Mouse (Mus musculus) heart, embryonic 15.5 days (tissue): ENCODE data around the gene Ttyh3. TPM values are rescaled to one million over a fixed set of nuclear protein-coding genes. Genes with fewer than 3 reads are reported as not detected.

Experiments
- ATAC-seq: fragments of 200-750 bp; cut with Nextera tagmentation; replicated peaks from 2 replicates; pipeline ENCODE4 v1.8.0; 2017; ENCODE audit warnings: low read depth, moderate TSS enrichment; ENCODE audit not compliant: insufficient number of reproducible peaks, insufficient read depth, low FRiP score
- H3K27ac ChIP-seq: fragments of 300-500 bp; sonication (generic); 2 replicates; pipeline ENCODE4 v1.5.1; 2015; ENCODE audit warnings: mild to moderate bottlenecking, inconsistent platforms
- H3K27me3 ChIP-seq: fragments of 300-500 bp; sonication (generic); 2 replicates; pipeline ENCODE4 v1.6.1; 2015; ENCODE audit warnings: inconsistent platforms
- H3K36me3 ChIP-seq: fragments of 300-500 bp; sonication (generic); 2 replicates; pipeline ENCODE4 v1.6.1; 2015; ENCODE audit warnings: mild to moderate bottlenecking, inconsistent platforms
- H3K4me1 ChIP-seq: fragments of 300-500 bp; sonication (generic); replicated peaks from 2 replicates; pipeline ENCODE4 v1.6.1; 2015; ENCODE audit warnings: inconsistent platforms
- H3K4me2 ChIP-seq: fragments of 300-500 bp; sonication (generic); 2 replicates; pipeline ENCODE4 v1.6.1; 2015; ENCODE audit warnings: inconsistent platforms, mild to moderate bottlenecking, moderate library complexity
- H3K4me3 ChIP-seq: fragments of 300-500 bp; sonication (generic); 2 replicates; pipeline ENCODE4 v1.5.1; 2015; ENCODE audit warnings: mild to moderate bottlenecking, inconsistent platforms
- H3K9ac ChIP-seq: fragments of 300-500 bp; sonication (generic); 2 replicates; pipeline ENCODE4 v1.6.1; 2015; ENCODE audit warnings: mild to moderate bottlenecking, inconsistent platforms
- H3K9me3 ChIP-seq: fragments of 300-500 bp; sonication (generic); replicated peaks from 2 replicates; pipeline ENCODE4 v1.6.1; 2016; ENCODE audit warnings: inconsistent platforms
- WGBS: fragments of 180-500 bp; shearing (Covaris S2); methylation state at CpG from one replicate; pipeline ENCODE4 v1.1.7; 2015; ENCODE audit warnings: mixed read lengths; 5-methylcytosine and 5-hydroxymethylcytosine counted together
- polyA plus RNA-seq: library from polyadenylated mRNA; unstranded; fragments of >200 nt; fragmentation: Nextera tagmentation; extraction: Ambion mirVana; gene quantifications from 2 replicates; pipeline ENCODE4 v1.2.1, GENCODE M21; 2015

Ttyh3 gene
- polyA plus RNA-seq, 1 experiment from 2014 or later = 20.3 TPM

DNA sequence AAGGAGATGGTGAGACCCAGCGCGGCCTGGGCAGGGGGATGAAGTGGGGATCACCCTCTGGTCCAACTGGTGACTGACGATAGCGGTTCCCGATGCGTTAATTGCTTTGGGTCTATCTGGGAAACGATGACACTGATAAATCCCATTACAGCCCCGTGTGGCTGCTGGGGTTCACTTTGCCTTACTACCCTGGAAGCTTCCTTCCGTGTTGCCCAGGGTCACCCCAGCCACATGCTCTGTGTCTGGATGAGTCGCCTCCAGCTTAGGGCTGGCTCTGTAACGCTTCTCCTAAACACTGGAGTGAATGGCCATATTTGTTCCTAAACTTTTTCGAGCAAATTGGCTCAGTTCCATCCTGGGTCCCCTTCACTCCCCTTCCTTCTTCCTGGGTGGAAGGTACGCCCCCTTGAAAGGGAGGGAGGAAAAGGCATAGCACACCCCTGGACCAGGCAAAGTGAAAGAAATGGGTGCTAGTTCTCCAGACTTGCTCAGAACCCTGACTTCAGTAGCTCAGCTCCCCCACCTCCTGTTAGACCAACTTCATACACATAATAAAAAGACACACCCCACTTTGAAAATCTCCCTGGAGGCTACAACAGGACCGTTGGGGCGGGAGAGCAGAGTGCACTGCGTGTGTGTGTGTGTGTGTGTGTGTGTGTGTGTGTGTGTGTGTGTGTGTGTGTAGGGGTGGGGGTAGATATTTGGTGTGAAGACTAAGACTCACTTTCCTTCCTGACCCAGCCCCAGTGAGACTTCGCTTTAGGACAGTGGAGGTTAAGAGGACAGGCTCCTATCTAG, 40.8 kb downstream of the Ttyh3 start:
- ATAC-seq = no peak
- H3K9ac ChIP-seq = peak overlapping the region; percentile 53
- H3K4me2 ChIP-seq = peak overlapping the region; percentile 87
- peaks cover 65% of the 10 kb centered on the region for H3K4me1 ChIP-seq
- peak overlapping the region; percentile 54 for H3K4me3 ChIP-seq
- 3% methylated on average over 17 of the region's 17 CpGs for WGBS
- peaks cover 66% of the 10 kb centered on the region for H3K27me3 ChIP-seq
- 0 out of 2 replicates have a peak, but pooled peaks cover 6% of the 10 kb centered on the region for H3K36me3 ChIP-seq
- H3K27ac ChIP-seq = peak overlapping the region; percentile 86
- no peaks in the 10 kb centered on the region for H3K9me3 ChIP-seq

DNA sequence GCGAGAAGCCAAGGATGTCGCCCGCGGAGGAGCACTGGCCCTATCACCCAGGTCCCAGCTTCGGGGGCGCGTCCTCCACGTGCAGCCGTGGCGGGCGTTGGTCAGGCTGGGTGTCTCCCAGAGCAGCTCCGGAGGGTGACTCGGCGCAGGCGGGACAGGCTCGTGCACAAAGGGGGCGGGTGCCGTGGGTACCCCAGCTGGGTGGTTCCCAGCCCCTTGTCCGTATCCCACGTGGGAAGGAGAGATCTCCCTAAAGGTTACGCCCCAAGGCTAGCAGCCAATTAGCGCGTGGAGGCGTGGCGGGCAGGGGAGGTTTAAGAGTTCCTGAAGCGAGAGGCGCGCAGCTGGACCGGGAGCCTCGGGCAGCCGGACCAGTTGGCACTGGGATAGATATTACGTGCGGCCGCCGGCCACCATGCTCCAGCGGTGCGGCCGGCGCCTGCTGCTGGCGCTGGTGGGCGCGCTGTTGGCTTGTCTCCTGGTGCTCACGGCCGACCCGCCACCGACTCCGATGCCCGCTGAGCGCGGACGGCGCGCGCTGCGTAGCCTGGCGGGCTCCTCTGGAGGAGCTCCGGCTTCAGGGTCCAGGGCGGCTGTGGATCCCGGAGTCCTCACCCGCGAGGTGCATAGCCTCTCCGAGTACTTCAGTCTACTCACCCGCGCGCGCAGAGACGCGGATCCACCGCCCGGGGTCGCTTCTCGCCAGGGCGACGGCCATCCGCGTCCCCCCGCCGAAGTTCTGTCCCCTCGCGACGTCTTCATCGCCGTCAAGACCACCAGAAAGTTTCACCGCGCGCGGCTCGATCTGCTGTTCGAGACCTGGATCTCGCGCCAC, 41.6 kb downstream of the Ttyh3 start, which contains the start of gene Lfng:
Gene Lfng (plus strand): TSS at position 320 of the 835 bp plus-strand sequence.
- Histone ChIP-seq H3K9me3 (no peaks in the 10 kb centered on the region), H3K27me3 (peaks cover 64% of the 10 kb centered on the region), H3K4me2 (peak within 1 kb of the TSS; percentile 87), H3K27ac (peak within 1 kb of the TSS; percentile 86), H3K4me1 (peaks cover 63% of the 10 kb centered on the region), H3K36me3 (no peaks in the 10 kb centered on the region), H3K9ac (peak within 1 kb of the TSS; percentile 53), H3K4me3 (peak within 1 kb of the TSS; percentile 54)
- ATAC-seq = peak; percentile 65
- WGBS = under 1% methylated on average over 91 of the region's 91 CpGs

DNA sequence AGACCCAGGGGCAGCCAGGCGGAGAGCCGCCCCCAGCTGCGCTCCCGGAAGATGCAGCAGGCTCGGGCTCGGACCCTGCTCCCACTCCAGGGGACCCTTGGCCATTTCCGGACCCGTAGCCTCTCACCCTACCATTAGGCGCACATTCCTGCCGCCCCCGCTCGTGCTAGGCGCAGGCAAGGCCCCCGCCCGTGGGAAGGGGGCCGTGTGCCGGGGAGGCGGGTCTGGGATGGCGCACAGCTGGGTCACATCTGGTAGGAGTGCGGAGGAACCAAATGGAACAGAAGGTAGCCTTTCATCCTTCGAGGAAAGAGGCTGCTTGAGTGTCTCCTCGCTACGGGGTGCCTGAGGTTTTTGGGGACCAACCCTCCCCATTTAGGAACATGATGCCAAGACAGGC, 42.4 kb downstream of the Ttyh3 start:
- Histone ChIP-seq H3K36me3 (no peaks in the 10 kb centered on the region), H3K9ac (no peak overlapping the region), H3K4me2 (peak overlapping the region; percentile 87), H3K4me1 (peaks cover 55% of the 10 kb centered on the region), H3K9me3 (no peaks in the 10 kb centered on the region), H3K27ac (no peak overlapping the region), H3K4me3 (peak overlapping the region; percentile 54), H3K27me3 (peaks cover 66% of the 10 kb centered on the region)
- 1% methylated on average over 23 of the region's 23 CpGs for WGBS
- no peak for ATAC-seq

DNA sequence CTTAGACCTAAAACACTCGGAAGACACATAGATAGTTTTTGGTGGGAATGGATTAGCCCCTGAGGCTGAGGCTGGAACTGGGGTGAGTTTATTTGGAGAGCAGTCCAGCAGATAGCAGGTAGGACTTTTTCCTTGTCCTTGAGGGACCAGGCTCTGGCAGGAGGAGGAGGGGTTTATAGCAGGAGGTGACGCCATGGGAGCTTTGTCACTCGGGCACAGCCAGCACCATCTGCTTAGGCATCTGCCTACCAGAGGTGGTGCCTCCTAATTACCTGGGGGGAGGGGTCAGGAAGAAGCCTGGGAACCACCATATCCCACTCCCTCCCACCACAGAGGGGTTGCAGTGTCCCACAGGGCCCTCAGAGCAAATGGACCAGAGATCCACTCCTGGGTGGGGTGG, 43.6 kb downstream of the Ttyh3 start:
- ATAC-seq = no peak
- peaks cover 43% of the 10 kb centered on the region for H3K4me1 ChIP-seq
- H3K27me3 ChIP-seq = peaks cover 67% of the 10 kb centered on the region
- no peaks in the 10 kb centered on the region for H3K9me3 ChIP-seq
- WGBS = 20% methylated on average over 3 of the region's 3 CpGs
- H3K36me3 ChIP-seq = no peaks in the 10 kb centered on the region
- H3K4me3 ChIP-seq = no peak overlapping the region
- H3K9ac ChIP-seq = no peak overlapping the region
- H3K4me2 ChIP-seq = no peak overlapping the region
- H3K27ac ChIP-seq = no peak overlapping the region

DNA sequence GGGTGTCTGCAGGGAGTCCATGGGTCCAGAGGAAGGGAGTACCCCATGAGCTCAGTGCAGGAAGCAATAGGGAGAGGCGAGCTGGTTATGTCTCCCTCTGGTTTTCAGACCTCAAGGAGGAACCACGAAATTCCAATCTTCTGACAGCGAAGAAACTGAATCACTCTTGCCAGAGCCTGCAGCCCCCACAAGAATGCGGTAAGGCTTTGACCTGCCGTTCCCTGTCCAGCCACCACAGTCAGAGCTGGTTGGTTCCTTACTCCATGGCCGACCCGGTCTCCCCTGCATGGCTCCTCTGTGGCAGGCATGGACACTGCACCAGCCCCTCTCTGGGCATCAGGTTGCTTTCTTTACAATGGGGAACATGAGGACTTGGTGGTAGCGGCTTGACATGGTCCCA, 44.4 kb downstream of the Ttyh3 start:
- Histone ChIP-seq H3K9ac (no peak overlapping the region), H3K9me3 (no peaks in the 10 kb centered on the region), H3K27ac (no peak overlapping the region), H3K4me3 (no peak overlapping the region), H3K4me2 (no peak overlapping the region), H3K4me1 (peaks cover 35% of the 10 kb centered on the region), H3K36me3 (no peaks in the 10 kb centered on the region), H3K27me3 (peaks cover 65% of the 10 kb centered on the region)
- WGBS = 51% methylated on average over 8 of the region's 8 CpGs
- ATAC-seq = no peak

DNA sequence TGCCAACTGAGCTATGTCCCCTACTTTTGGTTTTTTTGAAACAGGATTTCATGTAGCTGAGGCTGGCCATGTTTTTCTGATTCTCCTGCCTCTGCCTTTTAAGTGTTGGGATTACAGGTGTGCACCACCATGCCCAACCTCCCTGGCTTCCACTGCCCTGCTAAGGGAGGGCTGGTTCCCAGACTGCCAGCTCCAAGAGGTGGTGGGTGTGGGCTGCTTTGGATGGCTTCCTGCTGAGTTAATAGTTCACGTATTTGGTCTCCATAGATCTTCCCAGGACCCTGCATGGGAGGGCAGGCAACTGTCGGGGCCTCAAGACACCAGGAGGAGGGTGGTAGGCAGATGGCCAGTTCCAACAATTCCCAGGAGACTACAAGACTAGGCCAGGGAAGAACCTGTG, 46.3 kb downstream of the Ttyh3 start:
- H3K27me3 ChIP-seq = peaks cover 51% of the 10 kb centered on the region
- H3K27ac ChIP-seq = no peak overlapping the region

DNA sequence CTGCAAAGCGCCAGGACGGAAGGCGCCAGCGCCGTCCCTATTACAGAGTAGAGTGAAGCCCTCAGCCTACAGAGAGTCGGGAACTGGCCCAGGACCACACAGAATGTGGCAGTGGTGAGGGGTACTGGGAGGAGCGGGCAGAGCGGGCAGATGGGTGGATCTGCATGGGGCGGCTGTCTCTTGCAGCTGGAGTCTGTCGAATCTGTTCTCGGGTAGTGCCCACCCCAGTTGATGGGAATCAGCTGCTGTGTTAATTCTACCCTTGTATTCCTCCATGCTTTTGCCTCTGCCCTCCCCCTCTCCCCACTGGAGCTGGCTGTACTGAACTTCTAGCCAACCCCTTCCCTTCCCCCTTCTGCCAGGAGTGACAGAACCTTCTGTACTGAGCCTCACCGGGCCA, 47.1 kb downstream of the Ttyh3 start:
- no peaks in the 10 kb centered on the region for H3K9me3 ChIP-seq
- no peak for ATAC-seq
- peaks cover 17% of the 10 kb centered on the region for H3K4me1 ChIP-seq
- H3K27ac ChIP-seq = no peak overlapping the region
- no peak overlapping the region for H3K4me2 ChIP-seq
- no peaks in the 10 kb centered on the region for H3K36me3 ChIP-seq
- peaks cover 44% of the 10 kb centered on the region for H3K27me3 ChIP-seq
- no peak overlapping the region for H3K4me3 ChIP-seq
- no peak overlapping the region for H3K9ac ChIP-seq
- 74% methylated on average over 12 of the region's 12 CpGs for WGBS

More for the DNA sequence above, 46.3 kb downstream of the Ttyh3 start:
- no peak overlapping the region for H3K4me2 ChIP-seq
- H3K36me3 ChIP-seq = no peaks in the 10 kb centered on the region
- H3K9me3 ChIP-seq = no peaks in the 10 kb centered on the region
- no peak overlapping the region for H3K4me3 ChIP-seq
- 55% methylated on average over 2 of the region's 2 CpGs for WGBS
- H3K4me1 ChIP-seq = peaks cover 18% of the 10 kb centered on the region
- H3K9ac ChIP-seq = no peak overlapping the region
- no peak for ATAC-seq

DNA sequence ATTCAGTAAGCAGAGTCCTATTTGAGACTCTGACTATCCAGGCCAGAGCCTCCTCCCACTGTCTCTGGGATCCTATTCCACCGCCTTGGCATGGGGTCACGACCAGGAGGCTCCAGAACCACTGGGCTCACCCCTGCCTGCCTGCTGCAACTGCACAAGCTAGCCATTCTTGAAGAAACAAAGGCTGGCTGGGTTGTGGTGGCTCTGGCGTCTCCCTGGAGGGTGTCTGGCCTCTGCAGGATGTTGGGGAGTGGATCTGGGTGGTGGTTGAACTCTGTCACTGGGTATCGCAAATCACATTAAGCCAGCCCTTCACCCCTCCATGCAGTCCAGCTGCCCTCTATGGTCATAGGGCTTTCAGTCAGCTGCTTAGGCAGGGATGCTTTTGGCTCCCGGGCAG, 48.9 kb downstream of the Ttyh3 start:
- peaks cover 32% of the 10 kb centered on the region for H3K27me3 ChIP-seq
- H3K4me2 ChIP-seq = no peak overlapping the region

DNA sequence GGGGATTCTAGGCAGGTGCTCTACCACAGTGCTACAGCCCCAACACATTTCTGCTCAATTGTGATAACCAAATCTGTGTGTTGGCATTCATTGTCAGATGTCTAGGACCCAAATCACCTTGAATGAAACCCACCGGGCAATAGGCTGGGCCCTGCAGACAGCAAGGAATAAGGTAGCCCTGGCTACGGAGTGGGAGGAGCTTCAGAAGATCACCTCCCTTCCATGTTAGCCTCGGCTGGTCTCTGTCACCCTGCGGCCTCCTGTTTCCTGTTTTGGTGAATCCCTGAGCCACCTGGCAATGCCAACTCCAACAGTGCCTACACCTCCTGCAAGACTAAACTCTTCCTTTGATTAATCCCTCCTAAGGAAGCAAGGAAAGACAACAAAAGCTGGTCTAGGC, 51.0 kb downstream of the Ttyh3 start:
- no peaks in the 10 kb centered on the region for H3K9me3 ChIP-seq
- H3K36me3 ChIP-seq = no peaks in the 10 kb centered on the region
- peaks cover 20% of the 10 kb centered on the region for H3K27me3 ChIP-seq
- H3K4me1 ChIP-seq = peaks cover 9% of the 10 kb centered on the region; the same call in 1 of the 2 replicates
- no peak overlapping the region for H3K27ac ChIP-seq
- no peak overlapping the region for H3K4me3 ChIP-seq
- ATAC-seq = no peak
- WGBS = 71% methylated on average over 4 of the region's 4 CpGs
- H3K4me2 ChIP-seq = no peak overlapping the region
- no peak overlapping the region for H3K9ac ChIP-seq

More for the DNA sequence above, 48.9 kb downstream of the Ttyh3 start:
- 56% methylated on average over 5 of the region's 5 CpGs for WGBS
- ATAC-seq = no peak
- Histone ChIP-seq H3K9ac (no peak overlapping the region), H3K4me1 (peaks cover 9% of the 10 kb centered on the region; the same call in 1 of the 2 replicates), H3K4me3 (no peak overlapping the region), H3K9me3 (no peaks in the 10 kb centered on the region), H3K36me3 (no peaks in the 10 kb centered on the region), H3K27ac (no peak overlapping the region)

DNA sequence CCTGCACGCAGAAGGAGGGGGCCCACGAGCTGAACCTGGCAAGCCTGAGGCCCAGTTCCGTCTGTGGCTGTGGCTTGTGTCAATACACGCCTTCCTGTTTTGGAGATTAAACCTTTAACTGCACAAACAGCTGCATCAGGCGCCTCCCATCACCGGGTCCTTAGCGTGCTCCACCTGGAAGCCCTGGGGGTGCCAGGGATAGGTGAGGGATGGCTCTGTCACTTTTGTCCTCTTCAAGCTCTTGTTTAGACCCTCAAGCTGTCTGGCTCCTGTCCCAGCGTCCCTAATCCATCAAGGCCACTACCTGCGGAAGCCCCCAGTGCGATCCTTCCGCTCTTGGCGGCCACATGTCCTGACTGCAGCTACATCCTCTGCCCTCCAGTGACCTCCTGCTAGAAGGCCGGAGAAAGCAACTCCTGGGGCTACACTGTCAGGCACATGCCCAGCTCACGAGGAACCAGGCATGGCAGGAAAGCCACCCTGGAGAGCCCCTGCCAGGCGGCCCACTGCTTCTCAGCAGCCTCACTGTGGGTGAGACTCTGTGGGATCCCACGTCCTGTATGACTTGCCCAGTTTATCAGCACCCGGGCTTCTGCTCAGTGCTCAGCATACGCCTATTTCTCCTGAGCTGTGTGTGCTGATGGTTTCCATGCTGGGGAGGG, 51.8 kb downstream of the Ttyh3 start:
- H3K4me2 ChIP-seq = peak overlapping the region; percentile 3; the same call in 1 of the 2 replicates
- H3K4me3 ChIP-seq = no peak overlapping the region
- WGBS = 47% methylated on average over 18 of the region's 18 CpGs
- no peaks in the 10 kb centered on the region for H3K9me3 ChIP-seq
- peaks cover 17% of the 10 kb centered on the region for H3K27me3 ChIP-seq
- H3K4me1 ChIP-seq = peaks cover 9% of the 10 kb centered on the region; the same call in 1 of the 2 replicates
- no peak overlapping the region for H3K9ac ChIP-seq
- peak overlapping the region; percentile 46; the same call in 1 of the 2 replicates for H3K27ac ChIP-seq
- peak; percentile 37 for ATAC-seq
- no peaks in the 10 kb centered on the region for H3K36me3 ChIP-seq

DNA sequence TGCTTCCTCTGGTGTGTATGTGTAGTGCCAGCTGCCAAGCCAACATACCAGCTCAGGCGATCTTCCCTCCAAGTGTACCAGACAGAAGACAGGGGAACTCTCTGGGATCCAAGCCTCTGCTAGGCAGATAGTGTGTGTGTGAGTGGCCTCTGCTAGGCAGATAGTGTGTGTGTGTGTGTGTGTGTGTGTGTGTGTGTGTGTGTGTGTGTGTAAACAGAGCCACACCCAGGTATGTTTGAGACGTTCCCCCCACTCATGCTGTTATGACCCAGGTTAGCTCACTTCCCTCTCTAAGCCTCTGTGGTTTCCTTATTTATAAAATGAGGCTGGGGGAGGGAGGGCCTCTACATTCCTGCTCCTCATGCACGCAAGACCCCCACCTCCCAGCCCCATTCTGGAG, 52.4 kb downstream of the Ttyh3 start:
- no peak overlapping the region for H3K4me3 ChIP-seq
- no peak overlapping the region for H3K9ac ChIP-seq
- no peak for ATAC-seq
- H3K27me3 ChIP-seq = peaks cover 13% of the 10 kb centered on the region; the same call in 1 of the 2 replicates
- peak overlapping the region; percentile 3; the same call in 1 of the 2 replicates for H3K4me2 ChIP-seq
- H3K4me1 ChIP-seq = peaks cover 9% of the 10 kb centered on the region; the same call in 1 of the 2 replicates
- WGBS = 45% methylated on average over 3 of the region's 3 CpGs
- H3K36me3 ChIP-seq = no peaks in the 10 kb centered on the region
- H3K27ac ChIP-seq = peak overlapping the region; percentile 8; the same call in 1 of the 2 replicates
- H3K9me3 ChIP-seq = no peaks in the 10 kb centered on the region
